Mouse (Mus musculus) brain, adult 2 months (tissue): ENCODE data around the gene Gimap1.

Experiments
- DNase-seq: peaks from one replicate; pipeline ENCODE4 v3.0.0; 2011; ENCODE audit warnings: low read depth, low spot score

The Gimap1 gene

DNA sequence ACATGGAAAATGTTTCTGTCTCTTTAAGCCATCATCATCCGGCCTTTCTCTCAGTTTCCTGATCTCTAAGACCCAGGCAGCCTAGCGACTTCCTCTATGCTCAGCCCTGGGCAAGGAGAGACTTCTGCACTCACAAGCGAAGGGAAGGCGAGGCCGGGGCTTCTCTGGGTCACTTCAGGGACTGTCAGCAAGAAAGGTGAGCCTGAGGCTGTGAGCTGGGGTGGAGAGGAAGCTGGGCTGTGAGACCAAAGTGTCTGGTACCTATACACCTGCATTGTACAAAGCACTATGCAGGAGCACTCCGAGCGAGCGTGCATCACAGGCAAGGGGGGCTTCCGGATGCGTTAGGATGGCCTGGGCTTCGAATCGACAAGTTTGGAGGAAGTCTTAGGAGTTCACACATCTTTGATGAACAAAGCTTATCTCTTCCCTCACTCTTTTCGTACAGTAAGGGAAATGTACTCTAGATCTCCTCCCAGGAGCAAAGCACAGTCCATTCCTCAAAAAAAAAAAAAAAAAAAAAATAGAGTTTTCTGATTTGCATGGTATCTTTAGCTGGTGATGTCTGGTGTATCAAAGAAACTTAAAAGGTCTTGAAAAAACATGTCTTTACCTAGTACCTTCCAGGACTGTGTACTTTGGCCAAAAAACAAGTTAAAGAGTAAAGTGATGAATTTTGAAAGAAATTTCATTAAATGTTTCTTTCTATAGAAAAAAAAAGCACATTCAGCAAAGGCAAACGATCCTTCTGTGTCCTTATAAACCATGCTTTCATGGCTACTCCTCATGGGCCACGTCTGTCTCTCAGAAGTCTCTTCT is at the start of gene Gimap1:
Gene Gimap1, plus strand, starts transcription at position 94 of the 819 bp plus-strand sequence.
- DNase-seq: no peak

GRCm38 (mm10) chr6:48689320-48689719 is 49.5 kb upstream of the Gimap1 start:
- no peak for DNase-seq

DNA sequence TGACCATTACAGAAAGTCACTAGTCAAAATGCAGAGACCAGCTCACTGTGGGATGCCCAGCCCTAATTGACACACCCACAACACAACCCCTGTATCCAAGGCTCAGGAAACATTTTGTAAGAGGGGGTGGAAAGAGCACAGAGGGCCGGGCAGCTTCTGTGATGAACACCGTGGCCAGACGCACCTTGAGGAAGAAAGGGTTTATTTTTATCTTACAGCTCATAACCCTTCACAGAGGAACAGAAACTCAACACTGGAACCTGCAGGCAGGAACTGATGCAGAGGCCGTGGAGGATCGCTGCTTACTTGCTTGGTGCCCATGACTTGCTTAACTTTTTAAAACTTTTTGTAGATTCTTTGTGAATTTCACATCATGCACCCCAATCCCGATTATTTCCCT is 45.9 kb upstream of the Gimap1 start:
- no peak for DNase-seq

GRCm38 (mm10) chr6:48696830-48697554 is 41.9 kb upstream of the Gimap1 start:
- DNase-seq: no peak

- DNase-seq: no peak
Observed at GRCm38 (mm10) chr6:48697555-48697930, 41.3 kb upstream of the Gimap1 start.

- no peak for DNase-seq
Observed at GRCm38 (mm10) chr6:48698066-48698856, 40.6 kb upstream of the Gimap1 start.

DNA sequence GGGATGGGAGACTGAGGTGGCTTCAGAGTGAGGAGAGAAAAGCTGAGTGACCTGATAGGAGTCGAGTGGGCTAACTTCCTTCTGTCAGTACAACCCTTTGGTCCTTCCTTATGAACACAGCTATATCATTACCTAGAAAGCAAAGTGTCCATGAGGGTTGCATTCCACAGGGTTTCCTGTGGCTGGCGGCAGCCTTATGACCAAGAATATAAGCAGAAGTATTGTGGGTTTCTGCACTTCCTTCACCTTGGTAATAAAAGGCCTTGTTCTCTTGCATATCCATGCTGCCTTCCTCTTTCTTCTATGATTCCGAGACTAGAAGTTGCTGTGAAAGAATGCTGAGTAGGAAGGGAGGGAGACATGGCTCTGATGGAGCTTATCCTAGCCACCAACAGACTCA is 40.0 kb upstream of the Gimap1 start:
- DNase-seq: no peak

- no peak for DNase-seq
Observed at GRCm38 (mm10) chr6:48700251-48701075, 38.4 kb upstream of the Gimap1 start.

GRCm38 (mm10) chr6:48702146-48702545 is 36.7 kb upstream of the Gimap1 start:
- DNase-seq: no peak

GRCm38 (mm10) chr6:48702601-48703000 is 36.3 kb upstream of the Gimap1 start:
- DNase-seq: no peak

GRCm38 (mm10) chr6:48704146-48704545 is 34.7 kb upstream of the Gimap1 start:
- DNase-seq: no peak

GRCm38 (mm10) chr6:48706130-48706529 is 32.7 kb upstream of the Gimap1 start:
- DNase-seq: no peak

DNA sequence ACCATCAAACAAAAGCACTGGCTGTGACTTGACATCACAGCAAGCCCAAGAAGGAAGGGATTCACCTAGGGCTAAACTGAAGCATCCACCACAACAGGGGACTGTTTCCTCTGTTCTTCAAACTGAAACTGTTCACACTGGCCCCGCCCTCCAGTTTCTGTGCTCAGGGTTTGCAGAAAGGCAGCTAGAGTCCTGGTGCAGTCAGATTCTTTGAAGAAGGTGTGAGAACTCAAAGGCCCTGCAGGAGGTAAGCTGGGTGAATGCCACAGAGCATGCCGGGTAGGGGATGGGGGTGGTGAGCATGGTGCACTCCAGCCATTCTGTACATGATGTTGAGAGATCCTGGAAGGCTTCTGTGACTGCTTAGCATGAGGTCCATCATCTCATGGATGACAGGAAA is 20.4 kb upstream of the Gimap1 start, which contains the start of the genes Gm28053 and Gimap7:
Gene Gm28053, plus strand, starts transcription at position 153 of the 400 bp plus-strand sequence.
Gene Gimap7, plus strand, starts transcription at position 167 of the 400 bp plus-strand sequence.
- DNase-seq: no peak

DNA sequence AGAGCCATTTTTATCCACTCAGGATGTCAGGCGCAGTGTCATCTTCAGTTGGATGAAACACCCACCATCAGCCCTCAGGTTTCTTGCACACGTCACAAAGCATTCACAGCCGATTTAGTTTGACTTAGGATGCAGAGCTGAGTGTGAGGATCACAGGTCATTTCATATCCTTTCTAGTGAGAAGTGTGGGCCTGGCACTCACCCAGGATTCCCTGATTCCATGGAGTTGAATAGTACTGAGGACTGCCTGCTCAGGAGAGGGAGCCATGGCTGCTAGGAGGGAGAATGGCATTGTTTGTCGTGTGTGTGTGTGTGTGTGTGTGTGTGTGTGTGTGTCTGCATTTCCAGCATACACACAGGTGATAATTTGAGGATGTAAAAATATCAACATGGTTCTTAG is 18.5 kb upstream of the Gimap1 start:
- no peak for DNase-seq

- no peak for DNase-seq
Observed at GRCm38 (mm10) chr6:48723468-48723867, 15.4 kb upstream of the Gimap1 start.

GRCm38 (mm10) chr6:48725476-48725875 is 13.4 kb upstream of the Gimap1 start:
- DNase-seq: peak; percentile 62

DNA sequence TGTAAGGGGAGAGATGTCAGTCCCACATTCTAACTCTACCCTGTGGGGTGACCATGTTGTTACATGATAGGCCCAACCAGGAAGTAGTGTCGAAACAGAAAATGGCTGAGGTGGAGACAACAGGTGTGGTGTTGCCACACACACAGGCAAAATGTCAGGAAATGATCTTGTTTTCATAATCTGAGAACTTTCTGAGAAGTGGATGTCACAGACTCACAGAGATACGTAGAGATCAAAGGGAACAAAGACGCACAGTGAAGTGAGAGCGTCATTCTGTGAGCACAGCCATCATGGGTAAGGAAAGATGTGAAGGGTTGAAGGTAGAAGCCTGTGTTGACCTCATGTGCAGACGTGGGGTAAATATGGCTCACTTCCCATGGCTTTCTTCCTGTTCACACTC is 11.1 kb upstream of the Gimap1 start:
- no peak for DNase-seq

DNA sequence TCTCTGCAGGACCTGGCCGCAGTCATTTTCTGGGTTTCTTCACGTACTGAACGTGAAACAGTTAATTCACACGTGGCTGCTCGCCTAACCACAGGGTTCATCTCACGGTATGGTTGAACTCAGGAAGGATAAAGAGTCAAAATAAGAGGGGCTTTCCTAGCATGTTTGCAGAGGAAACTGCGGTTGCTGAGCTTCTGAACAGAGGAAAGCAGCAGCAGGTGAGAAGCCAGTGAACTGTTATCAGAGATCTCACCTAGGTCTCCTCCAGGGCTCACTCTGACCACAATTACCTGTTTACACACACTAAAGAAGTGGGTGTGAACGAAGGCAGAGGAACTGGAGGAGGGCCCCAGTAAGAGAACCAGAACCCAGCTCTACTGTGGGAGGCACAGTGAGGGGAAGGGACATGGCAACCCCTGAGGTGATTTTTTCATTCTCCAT is 6.0 kb upstream of the Gimap1 start:
- no peak for DNase-seq

- no peak for DNase-seq
Observed at GRCm38 (mm10) chr6:48733660-48734059, 5.2 kb upstream of the Gimap1 start.

DNA sequence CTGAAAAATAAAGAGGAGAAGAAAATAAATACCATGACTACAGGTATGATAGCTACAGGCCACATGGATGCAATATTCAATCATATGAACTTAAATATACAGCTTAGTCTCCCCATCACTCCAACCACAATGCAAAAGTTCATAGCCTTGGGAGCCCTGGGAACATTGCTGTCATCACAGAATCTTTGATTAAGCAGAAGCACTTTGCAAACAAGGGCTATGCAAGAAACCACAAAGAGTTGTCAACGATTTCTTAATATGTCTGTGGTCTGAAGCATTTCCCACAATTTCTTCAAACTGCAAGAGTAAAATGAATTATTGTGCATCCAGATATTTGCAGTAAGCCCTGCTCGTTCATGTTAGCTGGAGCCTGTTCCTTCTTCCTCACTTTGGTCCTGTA is 1.8 kb upstream of the Gimap1 start:
- no peak for DNase-seq

GRCm38 (mm10) chr6:48737688-48738087 is 1.2 kb upstream of the Gimap1 start:
- DNase-seq: no peak
